Mouse (Mus musculus): ENCODE measurements around the gene Dpp6. TPM values are rescaled to one million over a fixed set of nuclear protein-coding genes. Genes with fewer than 3 reads are reported as not detected.

The Dpp6 gene
- total RNA-seq, 1 experiment from 2014 or later = 5.2 TPM

DNA sequence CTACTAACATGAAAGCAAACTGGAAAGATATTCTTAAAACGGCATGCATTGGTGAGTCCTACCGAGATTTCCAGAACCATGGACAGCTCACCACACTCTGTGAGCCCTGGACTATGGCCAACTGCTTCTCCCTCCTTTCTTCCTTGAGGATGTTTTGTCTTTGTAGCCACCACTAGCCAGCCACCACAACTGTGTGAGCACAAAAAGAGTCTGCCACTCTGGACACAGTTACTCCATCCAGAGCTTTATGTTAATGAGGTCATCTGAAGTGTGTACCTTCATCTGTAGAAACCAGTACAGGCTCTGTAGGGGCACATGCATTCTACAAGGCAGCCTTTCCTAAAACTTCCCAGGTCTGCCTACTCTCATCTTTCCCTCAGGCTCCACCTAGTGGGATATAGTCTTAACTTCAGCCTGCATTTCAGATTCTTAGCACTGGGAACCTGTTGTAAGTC is 727.8 kb downstream of the Dpp6 start:
- DNase-seq = peak; percentile 64

DNA sequence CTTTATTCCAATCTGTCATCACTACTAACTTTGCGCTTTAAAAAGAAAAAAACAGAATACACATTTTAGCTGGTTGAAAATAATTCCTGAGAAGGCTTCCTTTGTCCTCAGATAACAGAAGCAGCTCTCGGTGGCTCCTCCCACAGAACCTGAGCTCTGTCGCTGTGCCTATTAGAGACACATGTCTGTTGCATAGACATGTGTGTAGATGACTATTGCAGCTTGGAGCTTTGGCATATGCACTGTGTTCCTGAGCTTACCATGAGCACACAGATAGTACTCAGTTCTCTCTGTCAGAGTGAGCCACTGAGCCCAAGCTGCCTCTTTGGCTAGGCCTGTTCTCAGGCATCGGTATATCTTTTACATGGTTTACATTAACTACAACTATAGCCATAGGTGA is 732.3 kb downstream of the Dpp6 start:
- DNase-seq = no peak

DNA sequence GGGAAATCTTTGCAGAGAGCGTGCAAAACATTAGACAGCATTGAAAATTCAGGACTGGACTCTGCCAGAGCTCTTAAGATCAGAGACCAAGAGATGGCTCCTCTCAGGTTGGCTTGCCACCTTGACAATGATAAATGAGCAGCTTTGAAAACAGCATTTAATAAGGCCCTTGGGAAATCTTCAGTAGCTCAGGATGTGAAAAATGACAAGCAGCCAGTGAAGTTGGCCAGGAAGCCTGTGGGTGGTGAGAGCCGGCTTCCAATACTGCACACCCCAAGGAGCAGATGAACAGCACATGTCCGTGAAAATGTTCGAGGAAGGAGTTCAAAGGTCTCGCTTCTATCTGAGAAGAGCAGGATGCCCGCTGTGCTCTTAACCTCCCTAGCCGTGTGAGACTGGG is 748.7 kb downstream of the Dpp6 start:
- DNase-seq = no peak

DNA sequence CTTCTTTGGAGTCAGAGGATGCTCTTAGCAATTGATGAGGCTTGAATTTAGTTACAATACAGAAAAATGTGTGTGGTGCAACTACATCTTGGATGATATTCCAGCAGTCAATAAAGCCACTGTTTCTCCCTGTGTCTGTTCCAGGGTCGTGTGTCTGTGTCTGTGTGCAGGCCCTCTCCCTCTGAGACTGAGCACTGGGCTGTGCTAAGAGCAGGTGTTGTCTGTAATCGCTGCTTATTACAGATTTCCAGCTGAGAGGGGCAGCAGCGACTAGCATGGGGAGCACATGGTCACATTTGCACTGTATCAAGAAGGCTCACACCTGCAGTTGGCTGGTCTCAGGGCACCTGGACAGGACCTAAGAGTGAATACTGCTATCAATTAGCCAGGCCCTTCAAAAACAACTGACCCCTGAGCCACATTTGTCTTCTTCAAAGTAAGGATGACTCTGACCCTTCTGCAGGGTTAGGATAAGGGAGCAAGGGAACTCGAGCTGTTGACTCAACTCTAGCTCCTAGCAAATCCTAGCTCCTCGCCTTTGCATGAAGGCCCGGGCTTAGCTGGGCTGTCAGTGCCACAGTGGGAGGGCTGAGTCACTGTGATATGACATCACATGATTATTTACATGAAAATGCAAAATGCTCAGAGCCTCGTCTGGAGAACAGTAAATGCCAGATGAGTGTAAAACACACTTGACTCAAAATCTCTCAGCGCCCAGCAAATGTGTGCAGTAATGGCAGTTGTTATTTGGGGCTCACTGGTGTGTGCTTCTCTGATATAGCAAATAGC is 771.2 kb downstream of the Dpp6 start:
- no peak for DNase-seq

DNA sequence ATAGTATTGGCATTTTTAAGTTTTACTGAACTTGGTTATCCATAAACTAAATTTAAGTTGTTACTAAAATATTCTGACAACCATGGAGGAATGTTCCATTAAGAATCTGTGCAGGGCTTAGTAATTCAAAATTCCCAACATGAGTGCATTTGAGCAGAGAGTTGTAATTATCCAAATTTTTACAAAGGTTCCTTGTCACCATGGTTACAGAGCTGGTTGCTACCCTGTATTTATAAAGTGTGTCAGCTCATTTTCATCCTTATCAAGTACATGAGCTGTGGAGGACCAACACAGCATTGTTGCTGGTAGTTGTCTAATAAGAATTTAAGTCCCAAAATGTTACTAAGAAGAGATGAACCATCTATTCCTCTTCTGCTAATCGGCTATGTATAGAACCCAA is 787.1 kb downstream of the Dpp6 start:
- DNase-seq = no peak

DNA sequence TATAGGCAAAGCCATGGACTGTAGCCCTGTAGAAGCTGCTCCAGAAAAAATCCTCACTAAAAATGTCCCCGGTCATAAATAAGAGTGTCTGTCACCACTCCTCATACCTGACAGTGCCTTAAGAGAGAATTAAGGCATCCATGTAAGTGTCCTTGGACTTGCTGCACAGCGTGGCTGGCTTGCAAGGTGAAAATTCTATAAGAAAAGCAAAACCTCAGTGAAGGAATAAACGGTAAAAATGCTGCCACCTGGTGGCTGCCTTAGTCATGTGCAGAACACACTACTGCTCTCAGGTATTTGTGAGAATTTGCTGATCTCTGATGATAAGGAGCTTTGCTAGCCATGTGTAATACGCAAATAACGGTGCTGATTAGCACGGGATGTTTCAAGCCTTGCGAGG is 798.8 kb downstream of the Dpp6 start:
- peak; percentile 52 for DNase-seq

DNA sequence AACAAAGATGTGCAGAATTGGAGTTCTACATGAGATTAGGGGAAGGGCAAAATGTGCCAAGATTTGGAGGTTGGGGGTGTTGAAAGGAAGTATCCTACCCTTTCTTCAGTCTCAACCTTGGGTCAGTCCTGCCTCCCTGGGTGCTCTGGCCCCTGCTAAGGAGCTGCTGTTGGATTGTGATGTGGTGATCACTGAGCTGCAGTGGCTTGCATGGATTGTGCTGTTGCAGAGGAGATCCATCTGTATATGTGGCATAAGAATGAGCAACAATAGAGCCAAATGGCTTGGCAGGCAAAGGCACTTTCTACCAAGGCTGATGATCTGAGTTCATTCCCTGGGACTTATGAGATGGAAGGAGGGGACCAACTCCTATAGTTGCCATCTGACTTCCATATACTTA is 804.8 kb downstream of the Dpp6 start:
- DNase-seq = no peak

DNA sequence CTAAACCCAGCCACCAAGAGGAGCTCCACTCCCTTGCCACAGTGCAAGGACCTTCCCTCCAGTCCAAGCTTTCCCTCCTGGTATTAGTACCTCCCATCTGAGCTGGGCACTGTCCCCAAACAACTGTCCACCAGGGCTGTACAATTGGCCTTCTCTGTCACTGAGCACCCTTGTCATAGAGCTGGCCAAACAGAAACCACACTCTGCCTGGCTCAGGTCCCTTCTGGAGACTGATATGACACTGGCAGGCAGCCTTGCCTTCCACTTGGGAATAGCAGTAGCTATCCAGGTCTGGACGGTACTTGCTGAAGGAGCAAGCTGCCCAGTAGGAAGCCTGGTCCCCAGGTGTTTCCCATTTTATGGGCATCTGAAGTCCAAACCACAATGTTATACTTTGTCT is 806.9 kb downstream of the Dpp6 start:
- DNase-seq = no peak

DNA sequence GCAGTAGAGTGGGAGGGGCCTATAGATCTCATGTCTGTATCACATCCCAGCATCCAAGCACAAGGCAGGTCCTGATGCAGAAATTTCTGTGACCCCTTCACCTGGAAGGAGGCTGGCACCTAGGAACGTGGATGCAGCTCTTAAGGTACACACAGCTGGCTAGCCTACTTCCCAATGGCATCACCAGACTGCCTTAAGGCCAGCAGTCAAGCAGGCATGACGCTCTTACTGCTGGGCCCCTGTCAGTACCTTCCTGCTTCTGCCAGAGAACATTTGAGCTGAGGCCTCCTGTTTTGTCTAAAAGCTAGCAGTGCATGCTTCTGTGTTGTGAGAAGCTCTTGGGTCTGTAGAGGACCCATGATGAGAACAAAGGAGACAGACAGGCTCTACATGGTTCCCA is 815.1 kb downstream of the Dpp6 start:
- no peak for DNase-seq

DNA sequence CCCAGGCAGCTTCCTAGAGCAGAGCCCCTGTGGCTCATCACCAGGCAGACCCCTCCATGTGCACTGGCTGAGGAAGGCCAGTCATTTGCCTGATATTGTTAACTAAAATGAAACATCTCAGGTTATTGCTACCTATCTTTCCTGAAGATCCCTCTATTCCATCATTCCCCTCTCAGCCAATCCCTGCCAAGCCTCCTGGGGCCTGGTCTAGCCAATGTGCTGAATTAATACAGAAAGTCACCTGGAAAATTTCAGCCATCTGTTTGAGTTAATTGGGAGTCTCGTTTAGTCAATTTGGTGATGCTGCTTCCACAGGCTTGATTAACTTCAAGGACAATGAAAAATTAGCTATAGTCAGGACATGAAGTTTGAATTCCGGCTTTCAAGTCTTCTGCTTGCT is 818.9 kb downstream of the Dpp6 start:
- DNase-seq = no peak

DNA sequence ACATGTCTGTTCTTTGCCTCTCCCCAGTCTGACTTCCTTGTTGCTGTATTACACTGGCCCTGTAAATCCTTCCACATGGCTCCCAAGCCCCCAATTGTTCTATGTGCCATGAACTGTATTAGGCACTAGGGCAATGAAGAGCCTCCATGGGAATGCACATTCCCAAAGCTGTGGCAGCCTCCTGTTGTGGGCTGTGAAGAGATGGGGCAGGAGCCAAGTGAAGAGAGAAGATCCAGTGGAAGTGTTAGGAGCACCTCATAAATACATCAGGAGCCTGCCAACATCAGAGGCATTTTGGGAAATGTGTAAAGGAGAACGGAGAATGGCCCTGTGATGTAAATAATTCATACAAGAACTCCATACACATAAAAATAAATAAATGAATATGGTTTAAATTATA is 824.9 kb downstream of the Dpp6 start:
- no peak for DNase-seq

DNA sequence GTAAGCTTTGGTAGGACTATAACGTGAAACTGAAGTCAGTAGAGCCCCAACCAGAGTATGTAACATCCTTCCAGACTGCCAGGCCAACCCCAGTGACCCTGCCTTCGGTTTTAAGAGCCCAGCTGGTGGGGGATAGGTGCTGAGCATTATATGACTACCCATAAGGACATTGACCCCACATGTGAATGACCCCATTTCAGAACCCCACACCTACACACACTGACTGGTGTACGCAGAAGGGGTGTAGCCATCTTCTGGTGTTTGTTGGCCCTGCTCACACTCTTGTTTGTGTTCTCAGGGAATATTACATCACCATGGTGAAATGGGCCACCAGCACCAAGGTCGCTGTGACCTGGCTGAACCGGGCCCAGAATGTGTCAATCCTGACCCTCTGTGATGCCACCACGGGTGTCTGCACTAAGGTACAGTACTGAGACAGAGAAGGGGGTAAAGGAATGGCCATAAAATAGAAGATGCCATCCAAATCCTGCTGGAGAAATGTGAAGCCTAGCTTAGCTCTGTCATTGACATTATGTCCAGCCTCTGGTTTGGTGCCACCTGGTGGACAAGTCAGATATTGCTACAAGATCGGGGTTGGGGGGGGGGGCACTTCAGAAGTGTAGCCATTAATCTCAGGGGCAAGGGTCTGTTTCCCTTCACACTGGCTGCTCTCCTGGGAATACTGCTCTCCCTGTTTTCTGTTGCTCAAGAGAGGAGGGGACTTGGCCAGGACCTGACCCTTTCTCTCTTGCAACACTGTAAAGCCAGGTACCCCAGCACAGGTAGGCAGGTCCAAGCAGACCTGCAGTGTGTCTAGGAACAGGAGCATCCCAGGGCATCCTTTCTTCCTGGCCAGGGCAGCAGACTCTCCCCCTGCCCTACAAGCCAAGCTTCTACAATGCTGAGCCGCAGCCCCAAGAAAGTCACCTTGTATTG is 835.1 kb downstream of the Dpp6 start:
- DNase-seq = peak; percentile 65

DNA sequence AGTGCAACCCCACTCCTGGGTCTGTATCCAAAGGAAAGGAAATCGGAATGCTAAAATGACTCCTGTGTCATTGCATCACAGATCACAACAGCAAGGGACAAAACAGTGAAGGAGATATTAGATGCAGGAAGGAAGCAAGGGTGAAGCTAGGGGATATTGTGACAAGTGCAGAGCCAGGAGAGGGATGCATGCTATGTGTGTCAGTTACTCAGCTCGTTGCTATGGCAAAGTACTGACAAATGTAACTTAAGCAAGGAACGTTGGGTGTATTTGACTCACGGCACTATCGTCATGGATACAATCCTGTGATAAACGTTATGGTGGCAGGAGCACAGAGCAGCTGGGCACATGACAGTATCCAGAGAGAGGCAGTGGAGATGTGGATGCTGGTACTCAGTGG is 839.1 kb downstream of the Dpp6 start:
- no peak for DNase-seq

DNA sequence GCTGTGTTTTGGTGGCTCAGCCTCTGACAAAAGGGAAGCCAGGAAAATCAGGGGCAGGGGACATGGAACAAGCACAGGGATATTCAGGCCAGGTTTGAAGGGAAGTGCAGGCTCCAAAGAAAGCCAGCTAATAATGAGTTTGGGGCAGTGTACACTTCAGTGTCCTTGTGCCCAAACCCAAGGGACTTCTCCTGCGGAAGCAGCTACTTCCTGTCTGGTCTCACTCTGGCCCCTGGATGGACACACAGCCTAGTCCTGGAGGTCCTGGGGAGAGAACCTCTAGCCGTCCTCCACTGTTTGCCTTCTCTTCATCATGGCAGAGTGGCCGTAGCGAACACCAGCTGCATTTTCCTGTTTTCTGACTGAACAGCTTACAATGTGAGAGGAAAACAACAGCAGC is 840.7 kb downstream of the Dpp6 start:
- DNase-seq = no peak

DNA sequence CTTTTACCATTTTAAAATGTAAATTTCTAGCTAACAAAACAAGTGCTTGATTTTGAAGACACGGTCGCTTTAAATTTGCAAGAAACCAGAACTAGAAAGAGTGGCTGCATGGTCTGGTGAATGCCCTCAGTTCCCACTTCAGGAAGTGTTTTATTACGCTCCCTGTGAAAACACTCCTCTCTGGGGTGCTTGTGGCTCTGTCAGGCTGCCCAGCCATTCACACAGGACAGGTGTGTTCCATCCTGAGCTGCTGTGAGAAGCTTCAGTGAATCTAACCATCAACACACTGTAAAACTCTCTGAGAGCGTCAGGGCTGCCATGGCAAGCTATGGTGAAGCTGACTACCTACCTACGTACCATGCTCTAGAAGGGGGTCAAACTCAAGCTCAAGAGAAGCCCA is 841.2 kb downstream of the Dpp6 start:
- DNase-seq = no peak

DNA sequence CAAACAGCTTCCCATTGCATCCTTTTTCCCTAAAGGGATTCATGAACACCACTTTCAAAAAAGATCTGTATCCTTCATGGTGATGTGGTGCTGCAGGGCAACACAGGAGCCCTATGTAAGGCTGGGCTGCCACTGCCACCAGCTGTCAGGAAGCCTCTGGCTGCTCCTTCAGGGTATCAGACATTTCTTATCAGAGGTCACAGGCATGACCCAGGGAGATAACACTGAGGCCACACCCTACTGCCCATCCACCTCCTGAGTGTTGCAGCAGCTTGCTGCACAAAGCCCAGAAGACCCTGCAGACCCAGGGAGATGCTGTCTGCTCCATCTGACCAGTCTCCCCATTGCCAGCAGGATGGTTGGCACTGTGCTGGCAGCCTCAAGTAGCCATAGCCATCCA is 841.6 kb downstream of the Dpp6 start:
- DNase-seq = no peak

DNA sequence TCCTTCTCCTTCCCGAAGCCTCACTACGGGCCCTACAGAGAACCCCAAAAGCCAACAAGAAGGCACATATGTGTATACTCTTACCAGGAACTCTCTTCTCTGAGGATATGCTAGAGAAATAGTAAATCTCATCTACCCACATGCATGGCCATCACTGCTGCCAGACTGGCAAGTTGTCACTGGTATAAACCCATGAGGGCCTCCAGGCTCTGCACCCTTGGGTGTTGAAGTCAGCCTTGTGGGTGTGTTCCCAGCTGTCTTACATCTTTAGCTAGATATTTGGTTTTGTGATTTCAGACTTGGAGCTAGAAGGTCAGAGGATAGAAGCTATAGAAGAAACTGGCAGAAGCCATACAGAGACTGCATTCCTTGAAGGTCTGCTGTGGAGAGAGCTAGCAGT is 842.0 kb downstream of the Dpp6 start:
- DNase-seq = no peak

DNA sequence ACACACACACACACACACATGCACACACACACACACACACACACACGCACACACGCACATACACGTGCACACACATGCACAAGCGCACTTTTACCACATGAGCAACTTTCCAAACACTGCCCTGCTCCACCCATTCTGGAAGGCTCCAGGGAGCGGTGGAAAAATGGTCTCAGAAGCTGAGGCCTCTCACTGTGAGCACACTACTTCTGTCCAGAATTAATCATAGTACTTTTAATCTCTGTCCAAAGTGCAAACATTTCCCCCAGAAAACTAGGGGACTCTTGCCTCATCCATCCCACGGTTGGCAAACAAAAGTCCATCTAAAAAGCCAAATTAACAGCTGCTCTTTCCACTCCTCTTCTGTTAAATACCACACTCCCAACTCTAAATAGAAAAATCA is 842.8 kb downstream of the Dpp6 start:
- DNase-seq = no peak

DNA sequence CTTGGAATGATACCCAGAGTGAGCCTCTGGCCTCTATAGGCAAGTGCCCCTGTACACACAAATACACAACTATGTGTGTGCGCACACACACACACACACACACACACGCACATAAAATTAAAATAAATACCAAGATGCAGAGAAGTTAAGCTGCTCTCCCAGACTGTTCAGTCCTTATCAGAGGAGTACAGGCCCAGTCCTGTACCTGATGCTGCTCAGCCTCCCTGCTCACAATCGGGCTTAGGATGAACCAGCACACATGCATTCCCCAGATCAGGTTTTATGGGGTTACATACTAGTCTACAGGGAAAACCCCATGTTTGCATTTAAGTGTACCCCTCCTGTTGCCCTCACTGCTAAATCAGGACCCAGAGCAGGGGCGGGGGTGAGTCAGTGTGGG is 847.1 kb downstream of the Dpp6 start:
- no peak for DNase-seq

DNA sequence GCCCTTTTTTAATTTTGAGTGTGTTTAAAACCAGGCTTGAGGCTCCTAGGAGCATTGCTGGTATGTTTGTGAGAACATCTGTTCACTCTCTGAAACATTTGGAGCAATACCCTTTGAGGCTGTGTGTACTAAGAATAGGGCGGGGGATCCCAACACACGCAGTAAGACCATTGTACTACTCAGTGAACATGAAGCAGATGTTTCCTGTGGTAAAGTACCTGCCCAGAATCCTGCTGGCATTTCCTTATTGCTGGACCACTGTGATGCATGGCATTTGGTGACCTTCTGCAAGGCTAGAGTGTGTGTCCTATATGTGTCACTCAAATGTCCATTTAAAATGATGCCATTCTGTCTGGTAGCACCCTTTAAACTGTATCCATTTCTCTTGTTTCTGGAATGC is 854.5 kb downstream of the Dpp6 start:
- no peak for DNase-seq

DNA sequence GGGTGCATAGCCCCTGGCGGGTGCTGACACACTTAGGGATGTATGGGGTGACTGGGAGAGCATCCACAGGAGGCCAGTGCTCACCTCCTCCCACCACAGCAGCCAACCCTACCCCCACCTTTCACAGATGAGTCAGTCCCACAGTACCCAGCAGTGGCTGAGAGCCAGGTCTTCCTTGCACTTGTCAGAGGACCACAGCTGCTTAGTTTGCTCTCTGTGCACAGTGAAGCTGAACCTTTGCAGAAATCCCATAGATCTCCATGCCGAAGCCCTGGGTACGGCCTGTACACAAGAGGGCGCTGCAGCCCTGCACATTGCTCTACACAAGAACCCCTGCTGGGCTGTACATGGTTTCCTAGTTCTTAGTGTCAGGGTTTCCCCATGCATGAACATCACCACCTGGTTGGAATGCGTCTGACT is 860.3 kb downstream of the Dpp6 start:
- DNase-seq = peak; percentile 65

DNA sequence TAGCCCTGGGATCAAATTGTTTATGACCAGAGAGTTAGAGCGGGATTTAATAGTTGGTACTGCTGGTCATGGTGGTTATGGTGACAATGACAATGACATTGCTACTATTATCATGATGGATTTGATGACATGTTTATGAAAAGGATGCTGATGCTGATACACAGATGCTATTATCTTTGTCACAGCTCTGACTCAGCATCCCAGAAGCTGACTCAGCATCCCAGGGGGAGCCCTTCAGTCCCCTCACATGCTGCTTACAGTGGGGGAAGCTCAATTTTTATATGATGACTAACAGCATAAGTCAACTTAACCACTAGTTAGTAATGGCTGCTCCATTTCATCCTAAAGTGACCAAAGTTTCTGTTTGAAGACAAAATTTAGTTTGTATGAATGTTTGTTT is 862.1 kb downstream of the Dpp6 start:
- DNase-seq = no peak

DNA sequence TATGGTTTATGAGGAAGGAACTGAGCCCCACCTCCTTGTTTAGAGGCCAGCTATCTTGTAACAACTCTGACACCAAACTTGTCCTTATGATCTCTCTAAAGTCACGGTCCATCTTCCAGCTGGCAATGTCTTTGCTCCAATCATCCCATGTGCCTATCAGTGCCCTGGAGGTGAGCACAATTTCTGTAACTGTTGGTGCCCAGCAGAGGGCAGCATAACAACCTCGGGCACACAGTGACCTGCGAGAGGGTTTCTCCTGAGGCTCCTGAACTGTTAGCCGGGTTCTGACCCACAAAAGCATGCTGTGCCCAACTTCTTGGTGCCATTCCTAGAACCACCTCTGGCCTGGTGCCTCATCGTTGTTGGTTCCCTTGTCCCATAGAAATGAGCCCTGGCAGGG is 863.5 kb downstream of the Dpp6 start:
- peak; percentile 66 for DNase-seq

DNA sequence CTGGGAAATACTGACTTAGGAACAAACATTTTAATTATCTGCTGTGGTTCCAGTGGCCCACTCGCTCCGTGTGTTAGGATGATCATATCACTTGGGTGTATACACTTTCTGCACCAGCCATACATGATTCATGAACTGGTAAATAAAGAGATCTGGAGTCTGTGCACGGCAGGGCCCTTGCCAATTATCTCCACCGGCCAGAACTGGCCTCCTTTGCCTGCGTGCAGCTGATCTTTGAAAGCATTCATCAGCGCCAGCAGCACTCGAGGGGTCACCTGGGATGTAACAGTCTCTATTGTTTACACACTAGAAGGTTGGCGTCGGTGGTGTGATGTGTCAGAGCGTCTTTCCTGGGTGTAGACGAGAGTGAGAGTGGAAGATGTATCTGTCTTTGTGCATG is 868.2 kb downstream of the Dpp6 start:
- no peak for DNase-seq
